In the genomic region with DNA sequence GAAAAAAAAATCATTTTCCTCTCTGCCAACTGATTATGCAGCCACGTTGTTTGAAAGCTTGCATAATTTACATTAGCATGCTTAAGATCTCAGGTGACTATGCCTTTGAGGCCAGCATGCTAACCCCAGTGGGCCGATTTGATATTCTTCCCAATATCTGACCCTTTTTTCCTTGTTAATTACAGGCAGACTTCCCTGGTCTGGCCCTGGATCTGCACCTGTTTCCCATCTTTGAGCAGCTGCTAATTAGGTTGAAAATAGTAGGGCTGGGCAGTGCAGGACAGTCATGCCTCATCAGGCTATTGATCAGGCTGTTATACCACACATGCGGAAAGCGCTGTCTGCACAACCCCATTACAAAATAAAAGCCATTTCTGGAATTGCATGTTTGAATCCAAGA, we compare ENCODE assay signal across 21 mouse cellular contexts.
DNase-seq lines count a peak whose midpoint lies in the region; ATAC-seq and TF ChIP-seq lines count a peak whose summit lies in the region.
"Had no signal": no experiment of that assay in that cellular context is flagged by ENCODE, and none has a peak within 500 bp of the region (broad histone marks: within the 10 kb centered on the region; RNA-seq: fewer than 3 reads in every experiment).

No protein-coding gene starts in this region.

- H3K27me3 ChIP-seq in hindbrain, embryonic 10.5 days (ENCODE audit: insufficient read depth, poor library complexity, severe bottlenecking), result no peaks in the 10 kb centered on the region
- no peaks in the 10 kb centered on the region for H3K27me3 ChIP-seq in hindbrain, postnatal 0 days (ENCODE audit: insufficient read depth, low read length)
- no peaks in the 10 kb centered on the region for H3K27me3 ChIP-seq in embryonic facial prominence, embryonic 10.5 days (replicated peaks; ENCODE audit: low read depth, poor library complexity, severe bottlenecking)
- no peaks in the 10 kb centered on the region for H3K27me3 ChIP-seq in hindbrain, embryonic 11.5 days (ENCODE audit: control insufficient read depth, insufficient read depth, low read length)
- H3K27me3 ChIP-seq in midbrain, embryonic 15.5 days (replicated peaks), result no peaks in the 10 kb centered on the region
- H3K27me3 ChIP-seq: heart, embryonic 12.5 days; megakaryocyte, embryonic 14.5 days had no signal

- no peak for ATAC-seq in hindbrain, postnatal 0 days
- peak; percentile 81 for ATAC-seq in hindbrain, embryonic 11.5 days (ENCODE audit: low FRiP score)
- ATAC-seq in midbrain, embryonic 15.5 days (replicated peaks), result peak; percentile 90

- no peaks in the 10 kb centered on the region for H3K9me3 ChIP-seq in hindbrain, embryonic 10.5 days
- no peaks in the 10 kb centered on the region for H3K9me3 ChIP-seq in hindbrain, postnatal 0 days (ENCODE audit: low read length)
- no peaks in the 10 kb centered on the region for H3K9me3 ChIP-seq in embryonic facial prominence, embryonic 10.5 days
- no peaks in the 10 kb centered on the region for H3K9me3 ChIP-seq in hindbrain, embryonic 11.5 days (ENCODE audit: control insufficient read depth, low read length)
- no peaks in the 10 kb centered on the region for H3K9me3 ChIP-seq in midbrain, embryonic 15.5 days
- H3K9me3 ChIP-seq: heart, embryonic 12.5 days; megakaryocyte, embryonic 14.5 days had no signal

- H3K9ac ChIP-seq in hindbrain, postnatal 0 days (replicated peaks; ENCODE audit: low read length), result no peak overlapping the region
- H3K9ac ChIP-seq in hindbrain, embryonic 11.5 days (ENCODE audit: low read depth, low read length), result no peak overlapping the region
- no peak overlapping the region for H3K9ac ChIP-seq in midbrain, embryonic 15.5 days
- H3K9ac ChIP-seq: heart, embryonic 12.5 days had no signal

- TF ChIP-seq CTCF in hindbrain, postnatal 0 days (IDR thresholded peaks at IDR 0.05; ENCODE audit: low read depth), result no peak

- H3K4me1 ChIP-seq in hindbrain, embryonic 10.5 days (replicated peaks), result no peaks in the 10 kb centered on the region
- H3K4me1 ChIP-seq in hindbrain, postnatal 0 days (ENCODE audit: insufficient read depth, low read length), result no peaks in the 10 kb centered on the region
- H3K4me1 ChIP-seq in embryonic facial prominence, embryonic 10.5 days, result no peaks in the 10 kb centered on the region
- no peaks in the 10 kb centered on the region for H3K4me1 ChIP-seq in hindbrain, embryonic 11.5 days (replicated peaks; ENCODE audit: control insufficient read depth, insufficient read depth, low read length)
- no peaks in the 10 kb centered on the region for H3K4me1 ChIP-seq in midbrain, embryonic 15.5 days
- H3K4me1 ChIP-seq: heart, embryonic 12.5 days; megakaryocyte, embryonic 14.5 days had no signal

- peak; percentile 2 for DNase-seq in hindbrain, embryonic 10.5 days (ENCODE audit: low spot score)
- DNase-seq in hindbrain, postnatal 0 days (ENCODE audit: low spot score), result no peak
- peak; percentile 24 for DNase-seq in embryonic facial prominence, embryonic 10.5 days (ENCODE audit: low spot score)
- DNase-seq in hindbrain, embryonic 11.5 days (ENCODE audit: low spot score), result peak; percentile 3
- no peak for DNase-seq in spleen, adult 12 weeks (ENCODE audit: low spot score)
- DNase-seq in cerebellum, adult 11-12 months, result no peak
- DNase-seq: adrenal gland, adult 8-10 months; cerebellum, postnatal 10 days; embryo, embryonic 11 days; gastrocnemius, adult 2 months; heart, postnatal 14 days; kidney, adult 2 months; kidney, postnatal 14 days; lung, adult 18-20 months; thymus, adult 2 months had no signal

- WGBS in hindbrain, embryonic 10.5 days, result 70% methylated on average over 4 of the region's 4 CpGs
- 54% methylated on average over 4 of the region's 4 CpGs for WGBS in hindbrain, postnatal 0 days
- 64% methylated on average over 4 of the region's 4 CpGs for WGBS in embryonic facial prominence, embryonic 10.5 days
- 58% methylated on average over 4 of the region's 4 CpGs for WGBS in hindbrain, embryonic 11.5 days
- 49% methylated on average over 4 of the region's 4 CpGs for WGBS in midbrain, embryonic 15.5 days

- H3K36me3 ChIP-seq in hindbrain, embryonic 10.5 days, result no peaks in the 10 kb centered on the region
- H3K36me3 ChIP-seq in hindbrain, postnatal 0 days (ENCODE audit: insufficient read depth, low read length), result no peaks in the 10 kb centered on the region
- no peaks in the 10 kb centered on the region for H3K36me3 ChIP-seq in embryonic facial prominence, embryonic 10.5 days (replicated peaks)
- no peaks in the 10 kb centered on the region for H3K36me3 ChIP-seq in hindbrain, embryonic 11.5 days (ENCODE audit: control insufficient read depth, insufficient read depth, low read length)
- H3K36me3 ChIP-seq in midbrain, embryonic 15.5 days (replicated peaks), result no peaks in the 10 kb centered on the region
- H3K36me3 ChIP-seq: heart, embryonic 12.5 days had no signal

- no peak overlapping the region for H3K4me2 ChIP-seq in hindbrain, postnatal 0 days (ENCODE audit: low read depth, low read length)
- no peak overlapping the region for H3K4me2 ChIP-seq in hindbrain, embryonic 11.5 days (replicated peaks; ENCODE audit: low read depth, low read length)
- H3K4me2 ChIP-seq in midbrain, embryonic 15.5 days, result no peak overlapping the region
- H3K4me2 ChIP-seq: heart, embryonic 12.5 days; liver, embryonic 11.5 days had no signal

- no peak overlapping the region for H3K4me3 ChIP-seq in hindbrain, embryonic 10.5 days
- no peak overlapping the region for H3K4me3 ChIP-seq in hindbrain, postnatal 0 days (ENCODE audit: low read length)
- no peak overlapping the region for H3K4me3 ChIP-seq in embryonic facial prominence, embryonic 10.5 days
- no peak overlapping the region for H3K4me3 ChIP-seq in hindbrain, embryonic 11.5 days (ENCODE audit: low read depth, low read length)
- no peak overlapping the region for H3K4me3 ChIP-seq in midbrain, embryonic 15.5 days
- H3K4me3 ChIP-seq: gastrocnemius, adult 2 months; heart, embryonic 12.5 days; left cerebral cortex, adult 2 months; megakaryocyte, embryonic 14.5 days; myocyte had no signal

- H3K27ac ChIP-seq in hindbrain, embryonic 10.5 days, result no peak overlapping the region
- no peak overlapping the region for H3K27ac ChIP-seq in hindbrain, postnatal 0 days
- H3K27ac ChIP-seq in embryonic facial prominence, embryonic 10.5 days (replicated peaks), result no peak overlapping the region
- no peak overlapping the region for H3K27ac ChIP-seq in hindbrain, embryonic 11.5 days (ENCODE audit: low read depth, low read length)
- H3K27ac ChIP-seq in midbrain, embryonic 15.5 days, result no peak overlapping the region
- H3K27ac ChIP-seq: gastrocnemius, adult 2 months; left cerebral cortex, adult 2 months had no signal

Comparison
In these comparisons a context has a peak if more than half of its experiments do, and no peak if none do; other contexts are left out.
1. DNase-seq: peak in hindbrain, embryonic 10.5 days (single experiment), embryonic facial prominence, embryonic 10.5 days (single experiment) and hindbrain, embryonic 11.5 days (single experiment); none in hindbrain, postnatal 0 days (single experiment), spleen, adult 12 weeks (single experiment) and cerebellum, adult 11-12 months (single experiment).